Mouse (Mus musculus) small intestine, adult 2 months (tissue): Measurements from ENCODE around the gene Mia2.

Source experiments
- CTCF ChIP-seq: fragments of 200-500 bp; IDR thresholded peaks from 2 replicates; pipeline ENCODE4 v1.5.1; 2012; ENCODE audit warnings: low read depth, mild to moderate bottlenecking, control low read depth, inconsistent platforms, low read length, moderate library complexity, mixed read lengths; ENCODE audit not compliant: insufficient replicate concordance, insufficient read length; ENCODE audit errors: extremely low read depth
- POLR2A ChIP-seq: fragments of 200-500 bp; IDR thresholded peaks from 2 replicates; pipeline ENCODE4 v1.6.1; 2012; ENCODE audit warnings: low read depth, mild to moderate bottlenecking, control low read depth, inconsistent platforms, low read length, moderate library complexity

GRCm38 (mm10) chr12:59086171-59086570 is 9.4 kb upstream of the Mia2 start:
- TF ChIP-seq POLR2A (no peak), CTCF (no peak)
